In the genomic region with DNA sequence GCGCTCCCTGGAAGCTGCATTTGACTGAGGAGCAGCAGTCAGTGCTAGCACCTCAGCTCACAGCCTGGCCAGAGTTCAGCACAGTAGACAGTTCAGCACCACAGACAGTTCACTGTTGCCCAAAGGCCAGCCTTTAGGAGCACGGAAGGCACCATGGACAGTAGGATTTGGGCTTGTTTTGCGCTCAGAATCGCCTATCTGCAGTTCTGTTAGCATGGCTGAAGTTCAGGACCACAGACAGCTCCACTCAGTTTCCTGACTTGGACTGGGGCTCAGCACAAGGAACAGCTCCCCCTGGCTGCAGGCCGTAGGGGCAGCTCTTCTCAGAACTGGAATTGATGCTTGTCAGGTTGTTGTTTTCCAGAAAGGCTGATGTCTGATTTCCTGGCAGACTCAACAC, we compare ENCODE assay signal across 8 mouse cellular contexts.
DNase-seq lines count a peak whose midpoint lies in the region; ATAC-seq lines count a peak whose summit lies in the region.

No protein-coding gene starts in this region.

- no peak overlapping the region for H3K4me2 ChIP-seq in hindbrain, embryonic 11.5 days (replicated peaks; ENCODE audit: low read depth, low read length)
- H3K4me2 ChIP-seq in hindbrain, embryonic 12.5 days (replicated peaks) = no peak overlapping the region
- no peak overlapping the region for H3K4me2 ChIP-seq in neural tube, embryonic 11.5 days (ENCODE audit: low read depth)

- DNase-seq in hindbrain, embryonic 11.5 days (ENCODE audit: low spot score) = peak; percentile 91
- DNase-seq in cerebellum, postnatal 10 days = peak; percentile 85 to 86
- DNase-seq in gastrocnemius, adult 8-10 months (ENCODE audit: low spot score in 2 of 2) = peak; percentile 21 to 37
- DNase-seq in kidney, adult 18-20 months = peak; percentile 80
- DNase-seq in limb, embryonic 10.5 days (ENCODE audit: low spot score) = peak; percentile 94
- DNase-seq in neural tube, embryonic 11.5 days (ENCODE audit: low spot score) = peak; percentile 87
- peak; percentile 94 for DNase-seq in testis, postnatal 10 days (ENCODE audit: low spot score)

- no peak for ATAC-seq in hindbrain, embryonic 11.5 days (ENCODE audit: low FRiP score)
- ATAC-seq in hindbrain, embryonic 12.5 days (ENCODE audit: low FRiP score) = no peak
- no peak; the same call in 1 of the 2 replicates for ATAC-seq in neural tube, embryonic 11.5 days (ENCODE audit: insufficient read depth, low FRiP score, low TSS enrichment)

- H3K9ac ChIP-seq in hindbrain, embryonic 11.5 days (ENCODE audit: low read depth, low read length) = no peak overlapping the region
- H3K9ac ChIP-seq in hindbrain, embryonic 12.5 days = no peak overlapping the region
- no peak overlapping the region for H3K9ac ChIP-seq in neural tube, embryonic 11.5 days (ENCODE audit: low read length)

- H3K9me3 ChIP-seq in hindbrain, embryonic 11.5 days (ENCODE audit: control insufficient read depth, low read length) = no peaks in the 10 kb centered on the region
- H3K9me3 ChIP-seq in hindbrain, embryonic 12.5 days (replicated peaks) = no peaks in the 10 kb centered on the region
- H3K9me3 ChIP-seq in limb, embryonic 10.5 days (replicated peaks) = no peaks in the 10 kb centered on the region
- no peaks in the 10 kb centered on the region for H3K9me3 ChIP-seq in neural tube, embryonic 11.5 days (ENCODE audit: control insufficient read depth, low read length)

- no peaks in the 10 kb centered on the region for H3K4me1 ChIP-seq in hindbrain, embryonic 11.5 days (replicated peaks; ENCODE audit: control insufficient read depth, insufficient read depth, low read length)
- H3K4me1 ChIP-seq in hindbrain, embryonic 12.5 days = no peaks in the 10 kb centered on the region
- no peaks in the 10 kb centered on the region for H3K4me1 ChIP-seq in limb, embryonic 10.5 days
- no peaks in the 10 kb centered on the region for H3K4me1 ChIP-seq in neural tube, embryonic 11.5 days (ENCODE audit: control insufficient read depth, insufficient read depth, low read length)

- no peak overlapping the region for H3K27ac ChIP-seq in hindbrain, embryonic 11.5 days (ENCODE audit: low read depth, low read length)
- H3K27ac ChIP-seq in hindbrain, embryonic 12.5 days = no peak overlapping the region
- H3K27ac ChIP-seq in limb, embryonic 10.5 days = no peak overlapping the region
- H3K27ac ChIP-seq in neural tube, embryonic 11.5 days (ENCODE audit: low read depth, low read length) = no peak overlapping the region

- no peaks in the 10 kb centered on the region for H3K27me3 ChIP-seq in hindbrain, embryonic 11.5 days (ENCODE audit: control insufficient read depth, insufficient read depth, low read length)
- H3K27me3 ChIP-seq in hindbrain, embryonic 12.5 days = no peaks in the 10 kb centered on the region
- H3K27me3 ChIP-seq in limb, embryonic 10.5 days (ENCODE audit: low read depth, poor library complexity, severe bottlenecking) = no peaks in the 10 kb centered on the region
- no peaks in the 10 kb centered on the region for H3K27me3 ChIP-seq in neural tube, embryonic 11.5 days (ENCODE audit: control insufficient read depth, insufficient read depth, low read length)

- H3K36me3 ChIP-seq in hindbrain, embryonic 11.5 days (ENCODE audit: control insufficient read depth, insufficient read depth, low read length) = no peaks in the 10 kb centered on the region
- no peaks in the 10 kb centered on the region for H3K36me3 ChIP-seq in hindbrain, embryonic 12.5 days
- H3K36me3 ChIP-seq in limb, embryonic 10.5 days = no peaks in the 10 kb centered on the region
- H3K36me3 ChIP-seq in neural tube, embryonic 11.5 days (ENCODE audit: control insufficient read depth, insufficient read depth, low read length) = no peaks in the 10 kb centered on the region

- WGBS in hindbrain, embryonic 11.5 days = 16% methylated on average over 5 of the region's 5 CpGs
- 20% methylated on average over 5 of the region's 5 CpGs for WGBS in hindbrain, embryonic 12.5 days
- WGBS in limb, embryonic 10.5 days = 17% methylated on average over 5 of the region's 5 CpGs
- WGBS in neural tube, embryonic 11.5 days = 19% methylated on average over 5 of the region's 5 CpGs

- H3K4me3 ChIP-seq in hindbrain, embryonic 11.5 days (ENCODE audit: low read depth, low read length) = no peak overlapping the region
- no peak overlapping the region for H3K4me3 ChIP-seq in hindbrain, embryonic 12.5 days
- no peak overlapping the region for H3K4me3 ChIP-seq in limb, embryonic 10.5 days
- no peak overlapping the region for H3K4me3 ChIP-seq in neural tube, embryonic 11.5 days (ENCODE audit: low read depth, low read length)

Comparison
In these comparisons a context has a peak if more than half of its experiments do, and no peak if none do; other contexts are left out.
1. DNase-seq: peak in every context shown above with its lines; median percentile 94 in limb, embryonic 10.5 days; 94 in testis, postnatal 10 days; 91 in hindbrain, embryonic 11.5 days; 87 in neural tube, embryonic 11.5 days; 86 in cerebellum, postnatal 10 days; 80 in kidney, adult 18-20 months; 29 in gastrocnemius, adult 8-10 months.